Mouse (Mus musculus) cerebellum, postnatal 14 days (tissue): ENCODE data around the gene Pdcd1.
A peak's percentile ranks its signal among the peaks of the same experiment; 100 is the strongest.
"Not testable (repeated sequence)": the region's sequence is repeated elsewhere in the genome, so short reads cannot be mapped to it uniquely, and the experiment has no call there.

Source experiments
- DNase-seq, 2 experiments: peaks; one replicate each; pipeline ENCODE4 v3.0.0; 2021; ENCODE audit warnings: mixed read lengths in 2 of 2

Pdcd1 gene

GRCm38 (mm10) chr1:94052373-94052772 is at the start of gene Pdcd1:
Gene Pdcd1, minus strand, starts transcription at chr1:94052553.
- no peak for DNase-seq

DNA sequence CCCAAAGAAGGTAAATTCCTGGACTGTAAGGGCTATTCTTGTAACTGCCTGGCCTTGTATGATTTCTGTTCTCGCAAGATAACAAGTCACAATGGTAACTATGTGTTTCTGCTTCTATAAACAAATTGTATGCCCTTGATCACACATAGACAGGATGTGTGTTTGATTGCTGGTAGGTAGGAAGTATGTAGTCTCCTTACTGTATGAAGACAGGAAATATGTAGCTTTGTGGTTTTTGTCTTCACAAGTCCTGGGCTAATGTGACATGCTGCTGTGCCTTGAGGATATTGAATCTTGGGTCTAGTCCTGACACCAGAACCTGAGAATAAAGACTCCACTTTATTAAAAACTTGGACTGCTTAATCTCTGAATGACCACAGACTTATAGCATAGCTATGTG is 39.4 kb upstream of the Pdcd1 start:
- DNase-seq = no peak

GRCm38 (mm10) chr1:94086311-94086898 is 34.1 kb upstream of the Pdcd1 start:
- DNase-seq = no peak

GRCm38 (mm10) chr1:94085324-94086105 is 33.2 kb upstream of the Pdcd1 start:
- DNase-seq = no peak

DNA sequence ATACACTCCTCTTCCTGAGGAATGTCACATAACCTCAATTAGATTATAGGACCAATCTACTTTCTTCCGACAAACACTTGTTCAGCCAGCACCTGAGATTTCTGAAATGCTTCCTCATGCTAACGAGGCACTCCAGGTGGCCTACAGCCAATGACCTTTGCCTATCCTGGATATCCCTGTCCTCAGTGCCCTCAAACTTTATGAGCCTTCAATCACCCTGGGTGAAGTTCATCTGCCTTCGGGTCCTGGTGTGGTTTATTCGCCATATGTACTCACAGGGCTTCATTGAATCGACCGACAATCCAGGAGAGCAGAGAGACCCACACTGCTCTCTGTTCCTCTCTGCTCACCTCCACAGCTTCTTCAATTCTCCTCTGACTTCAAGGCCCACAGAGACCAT is 29.4 kb upstream of the Pdcd1 start:
- no peak for DNase-seq

GRCm38 (mm10) chr1:94081191-94081590 is 28.8 kb upstream of the Pdcd1 start:
- DNase-seq = no peak

DNA sequence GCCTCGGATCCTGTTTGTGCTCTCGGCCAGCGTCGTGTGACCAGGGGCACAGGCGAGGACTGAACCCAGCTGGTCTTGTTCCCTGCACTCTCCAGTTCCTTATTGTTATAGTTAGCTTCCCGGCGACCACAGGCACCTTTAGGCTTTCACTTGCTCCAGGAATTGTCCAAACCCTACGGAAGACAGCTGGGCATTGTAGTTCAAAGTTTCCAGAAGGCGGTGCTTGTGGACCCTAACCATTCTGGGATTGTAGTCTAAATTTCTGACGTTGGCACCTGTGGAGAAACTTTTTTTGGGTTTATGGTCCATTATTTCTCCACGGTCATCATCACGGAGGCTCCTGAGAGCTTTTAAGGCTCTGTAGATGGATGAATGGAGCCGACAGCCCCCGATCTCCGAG is 28.4 kb upstream of the Pdcd1 start:
- no peak for DNase-seq

DNA sequence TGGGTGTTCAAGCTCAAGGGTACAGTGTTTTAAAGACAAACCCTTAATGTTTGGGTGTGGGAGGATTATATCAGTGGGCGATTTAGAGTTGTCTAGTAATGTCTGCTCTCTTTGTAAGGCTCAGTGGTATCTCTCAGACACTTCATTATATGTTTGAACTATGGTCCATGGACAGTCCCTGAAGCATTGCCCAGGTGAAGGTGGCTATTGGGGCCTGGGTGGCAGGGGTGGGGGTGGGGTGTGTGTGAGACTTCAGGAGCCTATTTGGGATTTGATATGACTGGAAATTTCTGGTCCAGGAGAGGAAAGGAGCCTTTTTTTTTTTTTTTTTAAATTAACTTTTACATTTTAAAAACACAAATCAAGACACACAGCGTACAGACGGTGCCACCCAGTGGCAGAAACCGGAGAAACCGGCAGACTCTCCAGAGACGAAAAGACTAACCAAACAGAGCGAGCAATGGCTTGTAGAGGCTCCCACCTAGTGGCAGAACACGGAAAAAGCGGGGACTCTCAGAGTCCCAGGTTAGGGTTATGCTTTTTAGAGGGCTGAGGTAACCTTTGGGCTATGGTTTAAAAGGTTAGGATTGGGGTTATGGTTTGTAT is 26.6 kb upstream of the Pdcd1 start:
- DNase-seq = peak; percentile 92 to 93

DNA sequence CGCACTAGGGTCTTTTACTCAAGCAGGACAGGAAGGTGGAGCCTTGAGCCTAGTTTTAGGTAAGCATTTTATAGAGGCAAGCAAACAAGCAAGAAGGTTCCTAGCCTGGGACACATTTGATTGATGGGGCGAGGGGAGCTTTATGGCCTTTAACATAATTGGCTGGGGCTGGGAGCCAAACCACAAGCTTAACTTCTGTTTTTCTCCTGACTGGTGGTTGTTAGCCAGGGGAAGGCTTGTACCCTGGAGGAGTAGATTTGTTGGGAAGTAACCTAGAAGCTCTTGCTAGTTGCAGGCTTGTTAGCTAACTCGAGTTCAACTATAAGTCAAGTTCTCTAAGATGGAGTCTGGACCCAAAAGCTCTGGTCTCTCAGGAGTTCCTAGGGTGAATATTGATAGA is 26.0 kb upstream of the Pdcd1 start:
- no peak for DNase-seq

DNA sequence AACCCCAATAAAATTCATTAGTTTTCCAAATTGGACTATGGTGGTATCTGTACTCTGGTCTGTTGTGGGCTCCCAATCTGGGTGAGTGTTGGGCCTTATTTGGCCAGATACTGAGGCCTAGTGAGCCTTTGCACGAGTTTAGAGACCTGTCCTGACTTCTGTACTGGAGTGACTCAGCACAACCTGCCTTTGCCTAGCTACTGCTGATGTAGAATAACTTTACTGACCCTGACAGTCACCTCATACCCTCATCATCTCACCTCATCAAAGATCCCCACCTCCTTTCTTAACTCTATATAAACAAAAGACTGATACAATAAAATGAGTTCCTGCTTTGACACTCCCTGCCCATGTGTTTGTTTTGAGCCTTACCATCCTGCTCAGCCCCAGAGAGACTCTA is 24.3 kb upstream of the Pdcd1 start:
- DNase-seq = no peak

GRCm38 (mm10) chr1:94074756-94075155 is 22.4 kb upstream of the Pdcd1 start:
- DNase-seq = no peak

DNA sequence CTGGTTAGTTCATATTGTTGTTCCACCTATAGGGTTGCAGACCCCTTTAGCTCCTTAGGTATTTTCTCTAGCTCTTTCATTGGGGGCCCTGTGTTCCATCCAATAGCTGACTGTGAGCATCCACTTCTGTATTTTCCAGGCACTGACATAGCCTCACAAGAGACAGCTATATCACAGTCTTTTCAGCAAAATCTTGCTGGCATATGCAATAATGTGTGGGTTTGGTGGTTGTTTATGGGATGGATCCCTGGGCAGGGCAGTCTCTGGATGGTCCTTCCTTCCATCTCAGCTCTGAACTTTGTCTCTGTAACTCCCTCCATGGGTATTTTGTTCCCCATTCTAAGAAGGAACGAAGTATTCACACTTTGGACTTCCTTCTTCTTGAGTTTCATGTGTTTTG is 5.9 kb upstream of the Pdcd1 start:
- not testable (repeated sequence) for DNase-seq

DNA sequence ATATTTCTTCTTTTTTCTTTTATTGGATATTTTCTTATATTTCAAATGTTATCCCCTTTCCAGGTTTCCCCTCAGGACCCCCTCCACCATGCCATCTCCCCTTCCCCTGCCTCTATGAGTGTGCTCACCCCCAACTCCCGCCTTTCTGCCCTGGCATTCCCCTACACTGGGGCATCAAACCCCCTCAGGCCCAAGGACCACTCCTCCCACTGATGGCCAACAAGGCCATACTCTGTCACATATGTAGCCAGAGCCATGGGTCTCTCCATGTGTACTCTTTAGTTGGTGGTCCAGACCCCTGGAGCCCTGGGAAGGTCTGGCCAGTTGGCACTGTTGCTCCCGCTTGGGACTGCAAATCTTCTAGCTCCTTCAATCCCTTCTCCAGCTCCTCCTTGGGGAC is 5.0 kb upstream of the Pdcd1 start:
- no peak for DNase-seq

DNA sequence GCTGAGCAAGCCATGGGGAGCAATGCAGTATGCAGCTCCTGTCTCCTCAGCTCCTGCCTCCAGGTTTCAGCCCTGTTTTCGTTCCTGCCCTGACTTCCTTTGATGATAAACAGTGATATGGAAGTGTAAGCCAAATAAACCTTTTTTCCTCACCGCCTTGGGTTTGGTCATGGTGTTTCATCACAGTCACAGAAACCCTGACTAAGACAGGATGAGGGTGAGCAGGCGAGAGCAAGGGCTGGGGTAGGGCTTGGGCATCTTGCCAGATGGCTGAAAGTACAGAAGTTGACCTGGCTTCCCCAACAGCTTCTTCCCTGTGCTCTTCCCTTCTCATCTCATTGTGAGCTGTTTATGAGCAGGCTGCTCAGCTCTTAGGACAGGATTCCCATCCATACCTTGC is 3.6 kb upstream of the Pdcd1 start:
- DNase-seq = no peak

DNA sequence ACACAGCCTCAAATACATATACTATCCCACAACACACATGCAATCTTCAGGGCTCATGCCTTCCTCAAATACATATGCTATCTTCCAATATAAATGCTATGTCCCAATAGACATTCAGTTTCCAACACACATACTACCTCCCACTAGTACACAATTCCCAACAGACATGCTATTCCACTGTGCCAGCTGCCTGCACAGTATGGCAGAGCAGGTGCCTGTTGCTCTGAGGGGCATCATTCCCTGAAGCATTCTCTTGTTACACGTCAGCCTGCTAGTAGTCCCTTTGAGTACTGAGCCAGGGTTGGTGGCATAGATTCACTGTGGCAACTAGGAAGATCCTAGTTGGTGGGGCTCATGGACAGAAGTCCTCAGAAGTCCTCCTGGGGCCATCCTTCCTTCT is 2.1 kb upstream of the Pdcd1 start:
- DNase-seq = no peak

DNA sequence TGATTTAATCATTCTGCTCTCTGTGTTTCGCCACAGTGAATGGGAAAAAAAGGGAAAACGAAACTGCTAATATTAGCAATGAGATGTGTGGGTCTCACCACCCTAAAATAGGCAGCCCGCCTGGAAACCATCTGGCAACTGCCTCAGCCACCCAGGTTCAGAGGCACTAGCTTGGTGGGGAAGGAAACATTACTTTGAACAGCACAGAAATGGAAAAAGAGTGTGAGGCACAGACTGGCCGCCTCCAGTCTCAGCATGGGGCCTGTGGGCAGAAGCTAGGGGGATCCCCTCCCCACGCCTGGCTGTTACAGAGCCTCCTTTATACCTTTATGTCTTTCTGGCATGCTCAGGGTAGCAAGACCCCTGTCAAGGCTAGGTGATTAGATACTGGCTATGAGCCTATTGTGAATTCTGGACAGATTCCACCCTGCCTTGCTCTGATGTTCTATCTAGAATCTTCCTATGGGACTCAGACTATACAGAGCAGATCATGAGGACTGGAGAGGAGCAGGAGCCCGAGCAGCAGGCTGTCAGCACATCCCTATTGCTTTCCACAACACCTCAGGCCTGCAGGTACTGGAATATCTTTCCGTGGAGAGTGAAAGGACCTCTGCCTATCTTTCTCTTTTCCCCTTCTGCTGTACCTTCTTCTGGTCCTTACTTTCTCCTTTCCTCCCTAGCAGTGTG is 1.3 kb upstream of the Pdcd1 start:
- peak in 1 of 2 experiments; percentile 19 for DNase-seq

DNA sequence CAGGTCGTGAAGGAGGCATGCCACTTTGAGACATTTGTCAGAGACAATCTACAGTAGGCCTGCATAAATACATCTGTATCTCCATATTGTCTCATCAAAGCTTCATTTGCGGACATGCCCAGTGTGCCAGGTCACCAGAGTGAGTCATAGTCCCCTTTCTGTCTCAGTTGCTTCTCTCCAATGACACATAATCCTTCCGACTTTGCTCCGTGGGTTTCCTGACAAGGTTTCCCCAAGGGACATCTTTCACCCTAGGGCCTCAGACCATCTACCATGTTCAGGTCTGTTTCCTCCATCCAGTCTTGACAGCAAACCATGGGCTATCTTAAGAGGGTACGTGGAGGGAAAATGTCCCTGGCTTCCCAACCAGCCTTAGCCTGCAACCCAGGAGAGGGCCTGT is 1.2 kb downstream of the Pdcd1 start:
- no peak for DNase-seq

- DNase-seq = no peak
Observed at GRCm38 (mm10) chr1:94046544-94046943, 5.8 kb downstream of the Pdcd1 start.

GRCm38 (mm10) chr1:94045559-94045958 is 6.8 kb downstream of the Pdcd1 start:
- DNase-seq = no peak

- no peak for DNase-seq
Observed at GRCm38 (mm10) chr1:94040391-94040790, 12.0 kb downstream of the Pdcd1 start.

GRCm38 (mm10) chr1:94034984-94035743 is 17.2 kb downstream of the Pdcd1 start:
- peak; percentile 92 to 93 for DNase-seq

- no peak for DNase-seq
Observed at GRCm38 (mm10) chr1:94033075-94033602, 19.2 kb downstream of the Pdcd1 start.

DNA sequence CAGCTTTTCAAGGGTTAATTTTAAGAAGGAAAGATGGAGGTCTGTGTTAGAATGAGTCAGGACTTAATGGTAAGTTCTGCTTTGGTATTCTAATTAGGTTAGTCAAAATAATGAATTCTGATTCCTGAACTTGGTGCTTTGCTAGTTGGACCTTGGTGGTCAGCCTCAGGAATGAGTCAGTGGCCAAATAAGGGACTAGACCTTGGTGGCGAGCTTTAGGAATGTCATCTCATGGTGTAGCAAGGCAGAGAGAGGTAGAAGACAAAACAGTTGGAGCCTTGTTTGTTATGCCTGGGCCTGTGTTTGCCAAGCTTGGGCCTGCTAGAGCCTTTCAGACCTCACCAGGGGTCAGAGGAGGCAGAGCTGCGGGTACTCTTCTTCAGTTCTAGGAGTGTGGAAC is 23.6 kb downstream of the Pdcd1 start:
- no peak for DNase-seq
